Mouse (Mus musculus) liver (tissue): Measurements from ENCODE around the gene Triobp.
A peak's percentile ranks its signal among the peaks of the same experiment; 100 is the strongest.
"Not testable (repeated sequence)": the region's sequence is repeated elsewhere in the genome, so short reads cannot be mapped to it uniquely, and the experiment has no call there.

Source experiments
- DNase-seq: peaks from one replicate; pipeline ENCODE4 v3.0.0-alpha.2; 2020; ENCODE audit warnings: mixed read lengths

Triobp gene

GRCm38 (mm10) chr15:79002036-79002435 is 54.5 kb downstream of the Triobp start:
- no peak for DNase-seq

- no peak for DNase-seq
These were observed 55.6 kb downstream of the Triobp start for GRCm38 (mm10) chr15:79003079-79003478.

- no peak for DNase-seq
These were observed 58.1 kb downstream of the Triobp start for GRCm38 (mm10) chr15:79005581-79005980.

DNA sequence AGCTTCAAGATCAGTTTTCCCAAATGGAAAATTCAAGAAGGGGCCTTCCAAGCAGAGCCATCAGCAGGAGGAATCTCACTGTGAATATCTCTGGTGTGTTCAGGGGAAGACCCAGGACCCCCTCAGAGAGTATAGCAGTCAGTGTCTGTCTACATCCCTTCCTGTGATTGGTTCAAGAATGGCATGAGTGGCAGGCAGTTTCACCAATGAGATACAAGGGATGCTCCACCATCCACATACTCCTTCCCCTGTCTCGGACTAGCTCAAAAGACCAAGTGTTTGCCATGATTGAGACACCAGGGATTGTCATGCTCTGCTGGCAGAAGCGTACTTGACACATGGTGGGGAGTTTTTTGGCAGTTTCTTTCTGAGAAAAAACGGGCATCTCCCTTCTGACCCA is 59.1 kb downstream of the Triobp start:
- no peak for DNase-seq

GRCm38 (mm10) chr15:79007059-79007458 is 59.5 kb downstream of the Triobp start:
- DNase-seq: no peak

GRCm38 (mm10) chr15:79007836-79008235 is 60.3 kb downstream of the Triobp start:
- DNase-seq: not testable (repeated sequence)

DNA sequence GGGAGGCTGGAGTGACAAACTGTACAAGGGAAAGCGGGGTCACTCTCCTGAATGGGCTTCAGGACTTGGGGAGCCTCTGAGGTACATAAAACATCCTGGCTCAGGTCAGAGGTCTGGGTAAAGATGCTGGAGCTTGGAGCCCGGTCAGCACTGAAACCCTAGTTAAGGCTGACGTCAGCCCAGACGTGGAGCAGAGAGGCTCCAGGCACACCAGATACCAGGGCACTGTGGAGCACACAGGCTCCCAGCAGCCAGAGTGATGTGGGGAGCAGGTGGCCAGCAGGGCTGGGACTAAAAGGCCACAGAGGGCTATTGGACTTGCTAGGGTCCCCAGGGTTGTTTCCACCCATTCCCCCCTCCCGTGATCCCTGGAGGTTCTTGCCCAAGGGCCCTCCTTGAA is 62.2 kb downstream of the Triobp start:
- DNase-seq: no peak

GRCm38 (mm10) chr15:79011550-79011949 is 64.0 kb downstream of the Triobp start:
- DNase-seq: no peak

DNA sequence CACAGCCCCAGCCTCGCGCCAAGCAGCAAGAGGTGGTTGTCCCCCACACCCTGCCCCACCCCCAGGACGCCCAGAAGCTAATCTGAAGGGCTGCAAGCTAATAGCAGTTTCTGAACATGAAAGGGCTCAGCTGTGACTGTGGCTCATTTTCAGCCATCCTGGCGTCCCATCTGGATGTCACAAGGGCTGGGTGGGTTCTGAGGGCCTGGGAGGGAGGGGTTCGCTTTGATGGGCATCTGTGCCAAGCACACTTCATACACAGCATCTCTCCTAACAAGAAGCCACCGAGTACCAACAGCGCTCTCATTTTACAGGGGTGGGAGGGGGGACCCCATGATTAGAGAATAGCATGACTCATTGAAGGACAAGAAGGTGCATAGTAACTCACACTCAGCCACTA is 65.9 kb downstream of the Triobp start:
- DNase-seq: no peak

DNA sequence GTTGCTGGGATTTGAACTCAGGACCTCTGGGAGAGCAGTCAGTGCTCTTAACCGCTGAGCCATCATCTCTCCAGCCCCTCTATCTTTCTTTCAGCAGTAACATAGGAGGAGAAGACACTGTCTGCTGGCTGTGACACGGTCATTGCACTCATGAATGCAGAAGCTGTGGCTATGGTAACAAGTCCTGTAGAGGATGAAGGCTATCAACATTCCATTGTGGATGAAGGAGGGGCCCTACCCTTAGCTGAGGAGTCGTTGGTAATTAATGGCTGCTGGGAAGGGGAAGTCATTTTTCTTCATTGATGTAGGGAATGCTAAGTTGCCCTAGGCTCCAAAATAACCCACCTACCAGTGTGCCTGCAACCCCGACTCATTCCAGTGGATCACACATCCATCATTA is 70.7 kb downstream of the Triobp start:
- no peak for DNase-seq

GRCm38 (mm10) chr15:79018886-79019285 is 71.4 kb downstream of the Triobp start:
- no peak for DNase-seq

- DNase-seq: peak; percentile 17
These were observed 75.2 kb downstream of the Triobp start for GRCm38 (mm10) chr15:79022671-79023230.

GRCm38 (mm10) chr15:79023366-79023765 is 75.8 kb downstream of the Triobp start:
- DNase-seq: no peak

DNA sequence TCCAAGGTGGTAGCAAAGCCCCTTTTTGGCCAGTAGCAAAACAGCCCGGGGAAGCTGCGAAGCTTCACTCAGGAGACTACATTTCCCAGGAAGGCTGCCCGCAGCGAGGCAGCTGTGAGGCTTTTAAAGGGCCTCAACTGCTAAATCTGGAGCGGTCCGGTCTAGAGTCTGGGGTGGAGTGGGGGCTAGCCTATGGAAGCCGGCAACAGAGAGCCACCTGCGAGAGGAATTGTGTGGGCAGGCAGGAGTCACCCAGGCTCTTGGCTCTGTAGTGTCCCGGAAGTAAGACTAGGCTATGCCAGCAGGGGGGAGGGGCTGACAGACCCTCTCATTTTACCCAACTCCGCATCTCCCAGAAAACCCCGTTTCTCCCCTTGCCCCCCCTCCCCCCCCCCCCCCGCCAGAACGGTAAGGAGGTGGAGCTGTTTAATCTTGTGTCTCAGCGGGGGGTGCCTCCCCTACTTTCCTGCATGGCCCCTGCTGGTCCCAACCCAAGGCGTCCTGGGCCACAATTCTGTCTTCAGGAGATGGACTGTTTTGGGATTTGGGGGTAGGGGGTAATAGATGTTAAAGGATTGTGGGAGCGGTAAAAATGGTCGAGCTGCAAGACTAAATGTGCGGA is 78.3 kb downstream of the Triobp start:
- DNase-seq: no peak

GRCm38 (mm10) chr15:79026511-79027290 is 79.2 kb downstream of the Triobp start:
- no peak for DNase-seq

- peak; percentile 28 for DNase-seq
These were observed 80.0 kb downstream of the Triobp start for GRCm38 (mm10) chr15:79027291-79028205.

GRCm38 (mm10) chr15:79028237-79028738 is 80.8 kb downstream of the Triobp start, which contains the start of gene H1f0:
Gene H1f0 (plus strand): TSS chr15:79028450.
- peak; percentile 85 for DNase-seq

- DNase-seq: no peak
These were observed 81.4 kb downstream of the Triobp start for GRCm38 (mm10) chr15:79028823-79029484.

- DNase-seq: no peak
These were observed 82.2 kb downstream of the Triobp start for GRCm38 (mm10) chr15:79029519-79030241.

DNA sequence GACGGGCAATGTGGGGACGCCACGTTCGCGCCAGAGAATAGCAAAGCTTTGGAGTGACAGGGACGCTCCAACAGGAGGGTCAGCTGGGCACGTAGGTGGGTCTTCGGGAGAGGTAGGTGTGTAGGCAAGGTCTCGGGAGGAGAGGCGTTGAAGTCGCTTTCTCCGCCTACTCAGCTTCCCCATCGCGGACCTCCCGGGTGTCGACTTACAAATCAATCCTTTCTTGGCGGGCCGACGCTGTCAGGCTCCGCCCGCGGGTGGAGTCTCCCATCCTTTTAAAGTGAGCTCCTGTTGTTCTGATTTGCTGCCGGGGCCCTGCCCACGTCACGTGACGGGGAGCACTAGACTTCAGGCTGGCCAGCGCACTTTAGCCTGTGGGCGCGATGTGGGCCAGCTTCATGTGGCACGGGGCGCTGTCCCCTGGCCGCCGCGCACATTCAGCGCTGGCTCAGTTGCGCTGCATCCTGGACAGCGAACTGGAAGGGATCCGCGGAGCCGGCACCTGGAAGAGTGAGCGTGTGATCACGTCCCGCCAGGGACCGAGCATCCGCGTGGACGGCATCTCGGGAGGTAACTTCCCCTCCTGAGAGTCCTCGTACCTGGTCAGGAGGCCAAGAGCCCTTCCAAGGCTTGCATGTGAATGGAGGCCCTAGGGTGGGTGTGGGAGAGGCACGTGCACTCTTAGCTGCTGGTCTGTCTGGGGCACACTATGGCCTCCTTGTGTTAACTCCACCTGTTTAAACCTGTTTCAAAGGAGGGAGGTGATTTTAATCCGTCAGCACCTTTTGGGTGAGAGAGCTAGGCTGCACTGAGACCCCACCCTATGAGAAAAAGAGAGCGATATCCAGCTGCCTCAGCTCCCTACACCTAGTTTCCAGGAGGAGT is 83.3 kb downstream of the Triobp start:
- DNase-seq: peak; percentile 88
